Mouse (Mus musculus): ENCODE measurements around the gene Arfgef3. TPM values are rescaled to one million over a fixed set of nuclear protein-coding genes. Genes with fewer than 3 reads are reported as not detected.

The Arfgef3 gene
- polyA plus RNA-seq, 1 experiment from 2014 or later = 1.8 TPM

Other genes starting within 250 kb of the Arfgef3 start
- 5.9 and 7.0 TPM in 2 replicates for gene Hebp2, start 197.9 kb downstream of the Arfgef3 start, polyA plus RNA-seq (2015; fragmentation: Nextera tagmentation; extraction: Ambion mirVana)
- 0.05 TPM in 1 of 2 replicates, not detected in the other for gene Gm4922, start 42.8 kb upstream of the Arfgef3 start, polyA plus RNA-seq (2015; fragmentation: Nextera tagmentation; extraction: Ambion mirVana)
- gene Perp, start 101.1 kb upstream of the Arfgef3 start, polyA plus RNA-seq (2015; fragmentation: Nextera tagmentation; extraction: Ambion mirVana) = 77.2 and 95.4 TPM in 2 replicates

All from intestine, embryonic 16.5 days (tissue).